Mouse (Mus musculus): Measurements from ENCODE around the gene Gm20388.
"Not testable (repeated sequence)": the region's sequence is repeated elsewhere in the genome, so short reads cannot be mapped to it uniquely, and the experiment has no call there.

The Gm20388 gene

GRCm38 (mm10) chr8:123630058-123630457, 3719.4 kb downstream of the Gm20388 start:
- intact Hi-C loops (cut with DNase I) = no loop called here

GRCm38 (mm10) chr8:123630841-123631251, 3720.2 kb downstream of the Gm20388 start:
- intact Hi-C loops (cut with DNase I) = no loop called here

GRCm38 (mm10) chr8:123631746-123632145, 3721.1 kb downstream of the Gm20388 start:
- intact Hi-C loops (cut with DNase I) = not testable (repeated sequence)

- intact Hi-C loops (cut with DNase I) = no loop called here
These were observed 3721.6 kb downstream of the Gm20388 start for GRCm38 (mm10) chr8:123632257-123632656.

- intact Hi-C loops (cut with DNase I) = no loop called here
These were observed 3723.2 kb downstream of the Gm20388 start for GRCm38 (mm10) chr8:123633801-123634200.

- intact Hi-C loops (cut with DNase I) = no loop called here
These were observed 3723.9 kb downstream of the Gm20388 start for GRCm38 (mm10) chr8:123634395-123635131.

- intact Hi-C loops (cut with DNase I) = no loop called here
These were observed 3725.0 kb downstream of the Gm20388 start for GRCm38 (mm10) chr8:123635671-123636070.

GRCm38 (mm10) chr8:123643330-123644051, 3732.8 kb downstream of the Gm20388 start:
- intact Hi-C loops (cut with DNase I) = loop anchor here (2.0 kb wide), 1 partner anchor 139 kb away; no protein-coding TSS in a partner anchor

GRCm38 (mm10) chr8:123645229-123645628, 3734.6 kb downstream of the Gm20388 start:
- intact Hi-C loops (cut with DNase I) = no loop called here

- intact Hi-C loops (cut with DNase I) = no loop called here
These were observed 3737.9 kb downstream of the Gm20388 start for GRCm38 (mm10) chr8:123648245-123649170.

GRCm38 (mm10) chr8:123649483-123649882, 3738.8 kb downstream of the Gm20388 start:
- intact Hi-C loops (cut with DNase I) = no loop called here

- intact Hi-C loops (cut with DNase I) = loop anchor here (2.0 kb wide), 2 partner anchors 117 to 133 kb away; no protein-coding TSS in a partner anchor
These were observed 3740.9 kb downstream of the Gm20388 start for GRCm38 (mm10) chr8:123651390-123652098.

- intact Hi-C loops (cut with DNase I) = loop anchor here (2.0 kb wide), 2 partner anchors 116 to 132 kb away; no protein-coding TSS in a partner anchor
These were observed 3742.0 kb downstream of the Gm20388 start for GRCm38 (mm10) chr8:123652641-123653040.

GRCm38 (mm10) chr8:123653308-123653993, 3742.8 kb downstream of the Gm20388 start, which contains the start of gene Rhou:
Gene Rhou (plus strand): TSS chr8:123653929.
- intact Hi-C loops (cut with DNase I) = loop anchor here (2.0 kb wide), 2 partner anchors 115 to 131 kb away; no protein-coding TSS in a partner anchor

GRCm38 (mm10) chr8:123653994-123654569, 3743.4 kb downstream of the Gm20388 start:
- intact Hi-C loops (cut with DNase I) = loop anchor here (2.0 kb wide), 2 partner anchors 115 to 131 kb away; no protein-coding TSS in a partner anchor

- intact Hi-C loops (cut with DNase I) = no loop called here
These were observed 3744.1 kb downstream of the Gm20388 start for GRCm38 (mm10) chr8:123654763-123655162.

- intact Hi-C loops (cut with DNase I) = no loop called here
These were observed 3744.7 kb downstream of the Gm20388 start for GRCm38 (mm10) chr8:123655351-123655779.

- intact Hi-C loops (cut with DNase I) = no loop called here
These were observed 3747.2 kb downstream of the Gm20388 start for GRCm38 (mm10) chr8:123657826-123658225.

GRCm38 (mm10) chr8:123659469-123660057, 3748.9 kb downstream of the Gm20388 start:
- intact Hi-C loops (cut with DNase I) = no loop called here

Measured in adrenal gland (tissue).